Mouse (Mus musculus) thymus, adult 2 months (tissue): ENCODE measurements around the gene Gon4l. TPM values are rescaled to one million over a fixed set of nuclear protein-coding genes. Genes with fewer than 3 reads are reported as not detected.

Source experiments
- DNase-seq: peaks from one replicate; pipeline ENCODE4 v3.0.0; 2021
- H3K27ac ChIP-seq: fragments of 200-500 bp; 2 replicates; pipeline ENCODE4 v1.5.1; 2012; ENCODE audit warnings: low read length, control low read depth; ENCODE audit not compliant: control insufficient read depth, insufficient read depth
- H3K27me3 ChIP-seq: fragments of 200-500 bp; 2 replicates; pipeline ENCODE4 v1.6.1; 2012; ENCODE audit warnings: mild to moderate bottlenecking, low read length, moderate library complexity, mixed read lengths; ENCODE audit not compliant: control insufficient read depth, insufficient read depth
- H3K36me3 ChIP-seq: fragments of 200-500 bp; 2 replicates; pipeline ENCODE4 v1.6.1; 2012; ENCODE audit warnings: mild to moderate bottlenecking, low read length, moderate library complexity; ENCODE audit not compliant: control insufficient read depth, insufficient read depth
- H3K4me1 ChIP-seq: fragments of 200-500 bp; replicated peaks from 2 replicates; pipeline ENCODE4 v1.6.1; 2012; ENCODE audit warnings: low read length; ENCODE audit not compliant: control insufficient read depth, insufficient read depth
- H3K4me3 ChIP-seq: fragments of 200-500 bp; 2 replicates; pipeline ENCODE4 v1.5.1; 2012; ENCODE audit warnings: mild to moderate bottlenecking, low read length, control low read depth, moderate library complexity; ENCODE audit not compliant: control insufficient read depth, insufficient read depth
- CTCF ChIP-seq: fragments of 200-500 bp; IDR thresholded peaks from 2 replicates; pipeline ENCODE4 v1.5.1; 2012; ENCODE audit warnings: mild to moderate bottlenecking, control low read depth, low read length, moderate library complexity, borderline replicate concordance; ENCODE audit not compliant: control insufficient read depth, poor library complexity, insufficient read depth; ENCODE audit errors: extremely low read depth
- POLR2A ChIP-seq: fragments of 200-500 bp; IDR thresholded peaks from 2 replicates; pipeline ENCODE4 v1.6.1; 2012; ENCODE audit warnings: mild to moderate bottlenecking, low read length, control low read depth, moderate library complexity; ENCODE audit not compliant: control insufficient read depth, poor library complexity, insufficient read depth; ENCODE audit errors: extremely low read depth
- WGBS: fragments of 180-500 bp; shearing (Covaris S2); methylation state at CpG from one replicate; pipeline ENCODE4 v1.1.7; 2018; 5-methylcytosine and 5-hydroxymethylcytosine counted together
- polyA plus RNA-seq: library from polyadenylated mRNA; depleted of rRNA; stranded (reverse); fragments of >200 nt; gene quantifications from 2 replicates; pipeline ENCODE4 v1.2.3, GENCODE M21; 2012

Gene Gon4l
- polyA plus RNA-seq, 1 experiment, result 25.1 TPM

- Histone ChIP-seq H3K4me3 (peak overlapping the region; percentile 71; the same call in 1 of the 2 replicates), H3K36me3 (peaks cover 8% of the 10 kb centered on the region), H3K27me3 (no peaks in the 10 kb centered on the region), H3K4me1 (peaks cover 12% of the 10 kb centered on the region; the same call in 1 of the 2 replicates), H3K27ac (no peak overlapping the region)
- TF ChIP-seq POLR2A (no peak), CTCF (no peak)
- 31% methylated on average over 8 of the region's 8 CpGs for WGBS
- DNase-seq, result no peak
Measured at GRCm38 (mm10) chr3:88914384-88914810, 79.4 kb downstream of the Gon4l start.

- peaks cover 6% of the 10 kb centered on the region; the same call in 1 of the 2 replicates for H3K4me1 ChIP-seq
- peaks cover 17% of the 10 kb centered on the region for H3K36me3 ChIP-seq
- no peak overlapping the region for H3K27ac ChIP-seq
- no peak overlapping the region for H3K4me3 ChIP-seq
- WGBS, result 91% methylated on average over 13 of the region's 13 CpGs
- H3K27me3 ChIP-seq, result no peaks in the 10 kb centered on the region
- no peak for DNase-seq
- TF ChIP-seq POLR2A (no peak), CTCF (no peak)
Measured at GRCm38 (mm10) chr3:88918981-88919380, 84.0 kb downstream of the Gon4l start.

- H3K4me3 ChIP-seq, result no peak overlapping the region
- TF ChIP-seq POLR2A (no peak), CTCF (no peak)
- no peaks in the 10 kb centered on the region for H3K4me1 ChIP-seq
- no peak for DNase-seq
- no peak overlapping the region for H3K27ac ChIP-seq
- 98% methylated on average over 9 of the region's 9 CpGs for WGBS
- H3K27me3 ChIP-seq, result no peaks in the 10 kb centered on the region
- H3K36me3 ChIP-seq, result peaks cover 40% of the 10 kb centered on the region
Measured at GRCm38 (mm10) chr3:88921411-88921810, 86.4 kb downstream of the Gon4l start.

GRCm38 (mm10) chr3:88923989-88924591 is 89.1 kb downstream of the Gon4l start:
- 76% methylated on average over 8 of the region's 8 CpGs for WGBS
- DNase-seq, result no peak
- peaks cover 63% of the 10 kb centered on the region for H3K36me3 ChIP-seq

GRCm38 (mm10) chr3:88925651-88926050 is 90.6 kb downstream of the Gon4l start:
- Histone ChIP-seq H3K27ac (no peak overlapping the region), H3K36me3 (peaks cover 63% of the 10 kb centered on the region), H3K27me3 (no peaks in the 10 kb centered on the region), H3K4me3 (no peak overlapping the region), H3K4me1 (peaks cover 5% of the 10 kb centered on the region)
- WGBS, result 98% methylated on average over 2 of the region's 2 CpGs
- TF ChIP-seq POLR2A (no peak), CTCF (no peak)
- DNase-seq, result no peak

More at GRCm38 (mm10) chr3:88923989-88924591, 89.1 kb downstream of the Gon4l start:
- Histone ChIP-seq H3K4me1 (no peaks in the 10 kb centered on the region), H3K27me3 (no peaks in the 10 kb centered on the region), H3K27ac (no peak overlapping the region), H3K4me3 (no peak overlapping the region)
- no peak for TF ChIP-seq CTCF
- TF ChIP-seq POLR2A, result no peak

- Histone ChIP-seq H3K4me3 (no peak overlapping the region), H3K27ac (no peak overlapping the region), H3K27me3 (no peaks in the 10 kb centered on the region), H3K4me1 (peaks cover 5% of the 10 kb centered on the region), H3K36me3 (peaks cover 59% of the 10 kb centered on the region)
- no peak for TF ChIP-seq POLR2A
- no peak for TF ChIP-seq CTCF
- WGBS, result 28% methylated on average over 3 of the region's 3 CpGs
- DNase-seq, result no peak
Measured at GRCm38 (mm10) chr3:88929501-88929900, 94.5 kb downstream of the Gon4l start.
